In the genomic region with DNA sequence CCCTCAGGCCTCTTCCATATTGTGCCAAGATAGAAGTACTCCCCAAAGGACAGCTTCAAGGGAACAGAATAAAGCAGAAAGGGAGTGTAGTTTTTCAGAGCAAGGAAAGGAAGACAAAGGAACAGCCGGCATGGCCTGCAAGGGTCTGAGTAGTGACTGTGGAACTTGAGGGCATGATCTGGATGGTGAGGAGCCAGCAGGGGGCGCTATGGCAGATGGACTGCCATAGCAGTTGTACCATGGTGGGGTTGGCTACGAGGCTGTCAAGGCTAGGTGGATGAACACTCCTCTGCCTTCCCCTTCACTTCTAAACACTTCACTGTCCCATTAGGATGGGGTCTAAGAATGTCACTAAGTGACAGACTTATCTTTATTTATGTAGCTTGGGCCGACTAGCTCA, we compare ENCODE assay signal across 10 mouse cellular contexts. TPM values are rescaled to one million over a fixed set of nuclear protein-coding genes. Genes with fewer than 3 reads are reported as not detected.
DNase-seq lines count a peak whose midpoint lies in the region; ATAC-seq and TF ChIP-seq lines count a peak whose summit lies in the region.
"Had no signal": no experiment of that assay in that cellular context is flagged by ENCODE, and none has a peak within 500 bp of the region (broad histone marks: within the 10 kb centered on the region; RNA-seq: fewer than 3 reads in every experiment).

No protein-coding gene starts in this region.

- DNase-seq in kidney, adult 18-20 months, result peak; percentile 5
- DNase-seq in A20 (ENCODE audit: low read depth, low spot score) (peak; percentile 59), Patski (ENCODE audit: low read depth, low spot score) (no peak)
- DNase-seq in induced T-regulatory cell, adult 2 months (ENCODE audit: low read depth), result peak; percentile 39
- DNase-seq in T-cell, adult 2 months (ENCODE audit: low spot score), result no peak
- no peak for DNase-seq in gastrocnemius, postnatal 25 days
- DNase-seq in heart, postnatal 25 days (ENCODE audit: low spot score), result no peak

- H3K9me3 ChIP-seq in kidney, embryonic 15.5 days (replicated peaks), result no peaks in the 10 kb centered on the region

- POLR2A ChIA-PET in Patski (lab: Charles Lee), result no interaction called here

- no peak overlapping the region for H3K27ac ChIP-seq in kidney, embryonic 15.5 days

- H3K4me3 ChIP-seq in kidney, embryonic 15.5 days (replicated peaks), result no peak overlapping the region

- WGBS in kidney, embryonic 15.5 days, result 47% methylated on average over 4 of the region's 4 CpGs

- ATAC-seq in kidney, embryonic 15.5 days (replicated peaks; ENCODE audit: low FRiP score), result no peak
- ATAC-seq in Patski, result no peak

- peak; percentile 45 for TF ChIP-seq CTCF in Patski (IDR thresholded peaks at IDR 0.05)

- no peak overlapping the region for H3K4me2 ChIP-seq in kidney, embryonic 15.5 days

- H3K9ac ChIP-seq in kidney, embryonic 15.5 days, result no peak overlapping the region

- H3K27me3 ChIP-seq in kidney, embryonic 15.5 days, result no peaks in the 10 kb centered on the region
- H3K27me3 ChIP-seq in Patski, result peaks cover 31% of the 10 kb centered on the region

- no peaks in the 10 kb centered on the region for H3K36me3 ChIP-seq in kidney, embryonic 15.5 days

- intact Hi-C loops in heart, postnatal 25 days (cut with DNase I), result loop anchor here (5.0 kb wide), 2 partner anchors 88 to 102 kb away; no protein-coding TSS in a partner anchor

- in situ Hi-C loops in Patski (cut with MboI; ENCODE audit: low pct_unique_long_range_greater_than_20kb), result no loop called here

- CTCF ChIA-PET in Patski (lab: Charles Lee), result no interaction called here

- no peaks in the 10 kb centered on the region for H3K4me1 ChIP-seq in kidney, embryonic 15.5 days

RNA-seq across cellular contexts. Expression of a gene that starts 3.0 kb away (rescaled TPM):
- not detected in 2 replicates for polyA plus RNA-seq in kidney, embryonic 15.5 days (2015; fragmentation: Nextera tagmentation; extraction: Ambion mirVana)
- polyA plus RNA-seq in Patski (2021), result not detected
- total RNA-seq in gastrocnemius, postnatal 25 days (2021), result not detected
- not detected for total RNA-seq in heart, postnatal 25 days (2021)
- total RNA-seq: heart, postnatal 14 days had no signal
- polyA plus RNA-seq: liver, embryonic 16.5 days had no signal

RNA-seq across cellular contexts. Expression of a gene that starts 8.8 kb away (rescaled TPM):
- polyA plus RNA-seq in kidney, embryonic 15.5 days (2015; fragmentation: Nextera tagmentation; extraction: Ambion mirVana), result not detected in 2 replicates
- not detected for polyA plus RNA-seq in Patski (2021)
- total RNA-seq in gastrocnemius, postnatal 25 days (2021), result not detected
- not detected for total RNA-seq in heart, postnatal 25 days (2021)
- total RNA-seq: heart, postnatal 14 days had no signal
- polyA plus RNA-seq: liver, embryonic 16.5 days had no signal

RNA-seq across cellular contexts. Expression of a gene that starts 13.2 kb away (rescaled TPM):
- polyA plus RNA-seq in kidney, embryonic 15.5 days (2015; fragmentation: Nextera tagmentation; extraction: Ambion mirVana), result not detected in 2 replicates
- not detected for polyA plus RNA-seq in Patski (2021)
- not detected for total RNA-seq in gastrocnemius, postnatal 25 days (2021)
- total RNA-seq in heart, postnatal 25 days (2021), result not detected
- total RNA-seq: heart, postnatal 14 days had no signal
- polyA plus RNA-seq: liver, embryonic 16.5 days had no signal

RNA-seq across cellular contexts. Expression of a gene that starts 13.6 kb away (rescaled TPM):
- polyA plus RNA-seq in kidney, embryonic 15.5 days (2015; fragmentation: Nextera tagmentation; extraction: Ambion mirVana), result not detected in 2 replicates
- polyA plus RNA-seq in Patski (2021), result not detected
- not detected for total RNA-seq in gastrocnemius, postnatal 25 days (2021)
- not detected for total RNA-seq in heart, postnatal 25 days (2021)
- total RNA-seq: heart, postnatal 14 days had no signal
- polyA plus RNA-seq: liver, embryonic 16.5 days had no signal

RNA-seq across cellular contexts. Expression of a gene that starts 18.0 kb away (rescaled TPM):
- polyA plus RNA-seq in kidney, embryonic 15.5 days (2015; fragmentation: Nextera tagmentation; extraction: Ambion mirVana), result not detected in 2 replicates
- not detected for polyA plus RNA-seq in Patski (2021)
- not detected for total RNA-seq in gastrocnemius, postnatal 25 days (2021)
- not detected for total RNA-seq in heart, postnatal 25 days (2021)
- total RNA-seq: heart, postnatal 14 days had no signal
- polyA plus RNA-seq: liver, embryonic 16.5 days had no signal

Comparison
In these comparisons a context has a peak if more than half of its experiments do, and no peak if none do; other contexts are left out.
1. DNase-seq: peak in kidney, adult 18-20 months (single experiment), A20 (single experiment) and induced T-regulatory cell, adult 2 months (single experiment); none in Patski (single experiment), T-cell, adult 2 months (single experiment), gastrocnemius, postnatal 25 days (single experiment) and heart, postnatal 25 days (single experiment).